Comparison of ENCODE assay signal across 8 mouse cellular contexts in the genomic region with DNA sequence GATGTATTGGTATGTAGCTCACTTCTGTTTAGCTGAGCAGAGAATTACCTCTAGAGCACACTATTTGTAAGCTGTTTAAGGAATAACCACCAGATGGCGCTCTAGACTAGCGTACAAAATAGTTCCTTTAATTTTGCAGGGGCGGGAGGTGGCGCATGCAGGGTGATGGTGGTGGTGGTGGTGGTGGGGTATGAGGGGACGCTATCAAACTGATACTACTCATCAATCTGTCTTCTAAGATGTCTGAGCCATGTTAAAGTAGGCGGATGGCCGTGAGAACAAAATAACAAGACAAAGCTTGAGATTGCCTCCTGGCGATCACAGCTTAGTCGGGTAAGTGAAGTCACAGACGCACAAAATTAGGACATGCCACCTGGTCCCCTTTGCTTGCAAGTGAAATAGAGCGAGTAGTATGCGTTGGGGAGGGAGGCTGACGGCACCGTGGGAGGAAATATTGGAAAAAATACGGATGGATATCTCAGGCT.
DNase-seq lines count a peak whose midpoint lies in the region; ATAC-seq and TF ChIP-seq lines count a peak whose summit lies in the region.

No protein-coding gene starts in this region.

- peak; percentile 83 for TF ChIP-seq CTCF in lung, embryonic 14.5 days (IDR thresholded peaks at IDR 0.05; ENCODE audit: low read depth)

- no peak for ATAC-seq in kidney, embryonic 15.5 days (replicated peaks; ENCODE audit: low FRiP score)
- ATAC-seq in forebrain, embryonic 13.5 days, result peak; percentile 75
- ATAC-seq in lung, embryonic 14.5 days (ENCODE audit: insufficient read depth), result no peak

- no peak for DNase-seq in kidney, adult 18-20 months
- DNase-seq in adrenal gland, postnatal 14 days, result peak; percentile 47
- peak; percentile 49 for DNase-seq in induced T-regulatory cell, adult 2 months (ENCODE audit: low read depth)
- peak; percentile 87 for DNase-seq in lung, embryonic 14.5 days
- peak; percentile 61 to 73 for DNase-seq in right cerebral cortex, postnatal 10 days (ENCODE audit: low spot score in 2 of 2)
- DNase-seq in gastrocnemius, postnatal 4 days (ENCODE audit: low spot score in 2 of 2), result no peak

- H3K27me3 ChIP-seq in kidney, embryonic 15.5 days, result no peaks in the 10 kb centered on the region
- H3K27me3 ChIP-seq in forebrain, embryonic 13.5 days, result no peaks in the 10 kb centered on the region
- no peaks in the 10 kb centered on the region for H3K27me3 ChIP-seq in lung, embryonic 14.5 days (ENCODE audit: insufficient read depth, low read length)

- WGBS in kidney, embryonic 15.5 days, result 32% methylated on average over 15 of the region's 15 CpGs
- WGBS in forebrain, embryonic 13.5 days, result 33% methylated on average over 15 of the region's 15 CpGs
- WGBS in lung, embryonic 14.5 days, result 28% methylated on average over 15 of the region's 15 CpGs

- H3K9me3 ChIP-seq in kidney, embryonic 15.5 days (replicated peaks), result no peaks in the 10 kb centered on the region
- no peaks in the 10 kb centered on the region for H3K9me3 ChIP-seq in forebrain, embryonic 13.5 days (replicated peaks)
- no peaks in the 10 kb centered on the region for H3K9me3 ChIP-seq in lung, embryonic 14.5 days (ENCODE audit: low read depth, low read length)

- H3K27ac ChIP-seq in kidney, embryonic 15.5 days, result no peak overlapping the region
- no peak overlapping the region for H3K27ac ChIP-seq in forebrain, embryonic 13.5 days
- no peak overlapping the region for H3K27ac ChIP-seq in lung, embryonic 14.5 days (ENCODE audit: low read depth)

- H3K36me3 ChIP-seq in kidney, embryonic 15.5 days, result no peaks in the 10 kb centered on the region
- no peaks in the 10 kb centered on the region for H3K36me3 ChIP-seq in forebrain, embryonic 13.5 days (ENCODE audit: poor library complexity, severe bottlenecking)
- no peaks in the 10 kb centered on the region for H3K36me3 ChIP-seq in lung, embryonic 14.5 days (ENCODE audit: insufficient read depth)

- H3K4me3 ChIP-seq in kidney, embryonic 15.5 days (replicated peaks), result no peak overlapping the region
- no peak overlapping the region for H3K4me3 ChIP-seq in forebrain, embryonic 13.5 days
- no peak overlapping the region for H3K4me3 ChIP-seq in lung, embryonic 14.5 days (ENCODE audit: low read depth, low read length)

- 0 out of 2 replicates have a peak overlapping the region, but pooled peaks have one; percentile 6 for H3K4me2 ChIP-seq in kidney, embryonic 15.5 days
- peak overlapping the region; percentile 32 for H3K4me2 ChIP-seq in forebrain, embryonic 13.5 days
- no peak overlapping the region for H3K4me2 ChIP-seq in lung, embryonic 14.5 days

- no peak overlapping the region for H3K9ac ChIP-seq in kidney, embryonic 15.5 days
- H3K9ac ChIP-seq in forebrain, embryonic 13.5 days, result no peak overlapping the region
- no peak overlapping the region for H3K9ac ChIP-seq in lung, embryonic 14.5 days

- no peaks in the 10 kb centered on the region for H3K4me1 ChIP-seq in kidney, embryonic 15.5 days
- no peaks in the 10 kb centered on the region for H3K4me1 ChIP-seq in forebrain, embryonic 13.5 days
- H3K4me1 ChIP-seq in lung, embryonic 14.5 days (ENCODE audit: insufficient read depth), result no peaks in the 10 kb centered on the region

Comparison
In these comparisons a context has a peak if more than half of its experiments do, and no peak if none do; other contexts are left out.
1. DNase-seq: peak in adrenal gland, postnatal 14 days (single experiment), induced T-regulatory cell, adult 2 months (single experiment), lung, embryonic 14.5 days (single experiment) and right cerebral cortex, postnatal 10 days (2 of 2); none in kidney, adult 18-20 months (single experiment) and gastrocnemius, postnatal 4 days (0 of 2).